Mouse (Mus musculus) CH12.LX (cell line): Measurements from ENCODE around the gene Adam12.

Source experiments
- BHLHE40 ChIP-seq: IDR thresholded peaks from 2 replicates; pipeline ENCODE4 v1.6.1; 2011; ENCODE audit warnings: mild to moderate bottlenecking, low read depth, low read length, improper control_type of control experiment
- CHD1 ChIP-seq: IDR thresholded peaks from 2 replicates; pipeline ENCODE4 v1.6.1; 2012; ENCODE audit warnings: low read depth, low read length, improper control_type of control experiment, inconsistent platforms
- CTCF ChIP-seq, 2 experiments: IDR thresholded peaks in 1 of 2; conservative IDR thresholded peaks in 1 of 2; 2 replicates each; pipeline ENCODE4 v1.5.1; 2011 to 2012; ENCODE audit warnings: low read depth in 2 of 2, low read length in 2 of 2, improper control_type of control experiment in 1 of 2, inconsistent platforms in 1 of 2, mild to moderate bottlenecking in 1 of 2, moderate library complexity in 1 of 2
- E2F4 ChIP-seq: IDR thresholded peaks from 2 replicates; pipeline ENCODE4 v1.6.1; 2011; ENCODE audit warnings: low read depth, low read length, improper control_type of control experiment; ENCODE audit not compliant: insufficient replicate concordance
- EP300 ChIP-seq: IDR thresholded peaks from 2 replicates; pipeline ENCODE4 v1.6.1; 2011; ENCODE audit warnings: low read length, improper control_type of control experiment
- HCFC1 ChIP-seq: IDR thresholded peaks from 2 replicates; pipeline ENCODE4 v1.6.1; 2012; ENCODE audit warnings: low read depth, mild to moderate bottlenecking, inconsistent platforms, low read length, improper control_type of control experiment
- MAX ChIP-seq: IDR thresholded peaks from 2 replicates; pipeline ENCODE4 v1.6.1; 2011; ENCODE audit warnings: low read length, improper control_type of control experiment
- POLR2A ChIP-seq: IDR thresholded peaks from 2 replicates; pipeline ENCODE4 v1.6.1; 2011; ENCODE audit warnings: low read depth, mild to moderate bottlenecking, improper control_type of control experiment, low read length
- SMC3 ChIP-seq: IDR thresholded peaks from 2 replicates; pipeline ENCODE4 v1.6.1; 2011; ENCODE audit warnings: low read depth, low read length, improper control_type of control experiment
- USF1 ChIP-seq: IDR thresholded peaks from 2 replicates; pipeline ENCODE4 v1.6.1; 2014; ENCODE audit warnings: low read depth, mild to moderate bottlenecking, inconsistent platforms, low read length, improper control_type of control experiment
- USF2 ChIP-seq: conservative IDR thresholded peaks from 2 replicates; pipeline ENCODE4 v1.6.1; 2011; ENCODE audit warnings: low read depth, low read length, improper control_type of control experiment
- ZKSCAN1 ChIP-seq: IDR thresholded peaks from 2 replicates; pipeline ENCODE4 v1.6.1; 2012; ENCODE audit warnings: low read depth, inconsistent platforms, low read length, improper control_type of control experiment, borderline replicate concordance

DNA sequence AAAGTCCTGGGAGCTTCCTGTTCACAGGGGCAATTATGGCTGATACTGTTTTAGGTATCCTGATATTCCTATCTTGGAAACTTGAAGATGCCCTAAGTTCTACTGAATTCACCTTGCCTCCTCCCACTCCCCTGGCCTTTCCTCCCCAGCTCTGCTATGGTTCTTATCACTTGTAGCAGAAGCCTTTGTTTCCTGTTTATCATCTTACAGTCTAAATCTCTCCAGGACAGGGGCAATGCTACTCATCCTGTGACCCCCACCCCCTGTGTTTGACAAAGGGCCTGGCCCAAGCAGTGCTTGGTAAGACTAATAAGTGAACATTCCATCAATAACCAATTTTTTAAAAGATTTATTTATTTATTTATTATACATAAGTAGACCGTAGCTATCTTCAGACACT is 8.6 kb upstream of the Adam12 start:
- TF ChIP-seq CTCF (conservative IDR thresholded peaks at IDR 0.05 in 1 of 2, IDR thresholded peaks at IDR 0.05 in 1 of 2; ENCODE audit: low read depth in 2 of 2, low read length in 2 of 2) (no peak), POLR2A (no peak), USF2 (no peak), BHLHE40 (no peak), SMC3 (no peak), E2F4 (no peak), EP300 (no peak), MAX (no peak), USF1 (no peak), HCFC1 (no peak), ZKSCAN1 (no peak), CHD1 (no peak)
